Mouse (Mus musculus) urinary bladder, postnatal 25 days (tissue): ENCODE measurements at regions not wholly inside any gene's neighbourhood (a gene's known extent, or its start where the extent isn't known, plus 50 kb on each side); places are given as distances from the start of the nearest gene placed in this dataset.

Experiments
- DNase-seq: peaks from one replicate; pipeline ENCODE4 v3.0.0; 2022; ENCODE audit warnings: low spot score

GRCm38 (mm10) chr9:43387397-43387796 lies 76.7 kb downstream of the Trim29 start:
- DNase-seq = no peak

GRCm38 (mm10) chr9:43389491-43390083 lies 78.9 kb downstream of the Trim29 start:
- DNase-seq = no peak

GRCm38 (mm10) chr9:43392467-43393064 lies 81.9 kb downstream of the Trim29 start:
- no peak for DNase-seq

DNA sequence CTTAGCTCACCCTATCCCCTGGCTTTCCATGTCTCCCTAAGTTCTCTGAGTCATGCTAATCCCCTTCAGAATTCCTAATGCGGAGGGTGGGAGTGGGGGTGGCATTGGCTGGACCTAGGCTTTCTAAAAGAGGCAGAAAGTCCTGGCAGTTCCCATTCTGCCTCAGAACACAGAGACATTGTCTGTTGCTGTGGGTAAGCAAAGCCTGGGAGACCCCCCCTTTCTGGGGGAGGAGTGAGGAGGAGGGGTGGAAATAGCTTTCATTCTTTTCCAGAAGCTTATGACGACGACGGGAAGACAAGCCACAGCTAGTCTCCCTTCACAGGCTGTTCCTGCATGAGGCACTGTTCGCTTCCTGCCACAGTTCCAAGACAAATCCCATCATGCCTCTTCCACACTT lies 83.6 kb downstream of the Trim29 start:
- DNase-seq = no peak

DNA sequence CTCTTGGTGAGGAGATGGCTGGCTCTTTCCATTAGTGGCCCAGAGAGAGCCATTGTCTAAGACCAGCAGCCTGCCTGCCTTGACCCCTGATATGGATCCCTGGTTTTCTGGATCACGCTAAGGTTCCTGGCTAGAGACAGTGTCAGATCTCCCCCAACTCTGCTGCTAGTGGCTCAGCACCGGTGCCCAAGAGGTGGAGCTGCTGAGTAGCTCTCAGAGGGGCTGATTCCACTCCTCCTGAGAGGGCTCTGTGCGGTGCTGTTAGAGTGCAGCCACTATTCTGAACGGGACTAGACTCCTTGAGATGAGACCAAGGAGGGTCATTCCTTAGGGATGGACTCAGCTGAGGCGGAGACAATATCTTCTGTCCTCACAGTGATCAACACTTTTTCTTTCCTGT lies 84.6 kb downstream of the Trim29 start:
- no peak for DNase-seq

DNA sequence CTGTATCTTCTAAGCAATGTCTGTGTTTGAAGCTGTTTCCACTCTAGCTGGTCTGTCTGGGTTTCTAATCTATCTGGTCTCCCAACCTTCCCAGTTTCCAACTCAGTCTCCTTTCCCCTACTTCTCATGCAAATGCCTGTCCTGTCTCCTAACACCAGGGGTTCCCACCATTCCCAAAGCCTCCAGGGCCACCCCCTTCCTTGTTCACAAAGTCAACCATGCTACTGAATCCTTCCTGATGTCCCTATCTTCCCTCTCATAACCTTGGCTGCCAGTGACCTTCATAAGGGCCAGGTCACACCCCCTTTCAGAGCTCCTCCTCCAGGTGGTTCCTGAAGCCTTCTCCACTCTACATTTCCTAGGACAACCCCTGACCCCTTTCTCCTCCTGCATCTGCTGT lies 85.9 kb downstream of the Trim29 start:
- no peak for DNase-seq

GRCm38 (mm10) chr9:43408493-43408892 lies 97.8 kb downstream of the Trim29 start:
- DNase-seq = no peak

- DNase-seq = no peak
Measured at GRCm38 (mm10) chr9:43412473-43412872, 101.8 kb downstream of the Trim29 start.

DNA sequence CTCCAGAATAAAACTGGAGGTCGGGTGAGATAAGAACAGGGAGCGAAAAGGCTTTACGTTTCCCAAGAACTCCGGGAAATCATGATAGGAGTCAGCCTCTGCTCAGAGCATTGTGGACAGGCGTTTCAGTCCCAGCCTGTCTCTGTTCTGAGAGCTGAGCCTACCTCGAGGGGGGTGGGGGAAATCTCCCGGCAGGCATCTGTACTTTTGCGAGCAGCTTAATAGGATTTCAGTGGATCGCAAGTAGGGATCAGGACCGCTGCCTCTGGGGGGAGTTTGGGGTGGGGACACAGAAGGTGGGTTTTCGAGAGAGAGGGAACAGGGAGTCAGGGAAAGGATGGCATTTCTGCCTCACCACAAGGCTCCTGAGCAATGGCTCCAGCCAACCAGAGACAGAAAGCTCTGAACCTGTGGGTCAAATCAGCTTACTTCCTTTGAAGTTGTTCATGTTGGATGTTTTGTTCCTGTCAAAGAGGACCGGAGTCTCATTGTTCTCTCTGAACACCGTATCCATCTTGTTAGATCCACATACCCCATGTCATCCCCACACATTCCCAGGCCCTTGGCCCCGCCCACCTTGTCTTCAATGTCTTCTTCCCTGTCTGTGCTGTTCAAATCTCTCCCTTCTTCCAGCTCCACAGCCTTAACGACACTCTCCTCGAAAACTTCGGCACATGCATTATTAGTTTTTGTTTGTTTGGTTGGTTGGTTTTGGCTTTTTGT lies 109.5 kb downstream of the Trim29 start:
- no peak for DNase-seq

DNA sequence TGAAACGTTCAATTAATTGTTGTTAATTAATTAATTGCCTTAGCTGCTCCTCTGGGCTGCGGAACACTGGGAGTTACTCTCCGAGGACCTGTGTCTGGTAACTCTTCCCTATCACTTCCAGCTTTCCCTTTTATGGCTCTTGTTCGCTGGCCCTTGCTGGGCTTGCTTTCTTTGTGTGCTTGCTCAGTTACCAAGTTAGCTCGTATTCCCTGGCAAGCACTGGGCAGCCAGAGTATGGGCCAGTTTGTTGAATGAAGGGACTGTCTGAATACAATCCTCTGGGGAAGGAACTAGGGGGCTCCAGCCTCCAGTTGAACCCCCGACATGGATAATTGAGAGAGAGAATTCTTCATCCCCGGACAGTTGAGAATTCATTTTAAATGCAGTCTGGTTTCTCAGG lies 116.4 kb downstream of the Trim29 start:
- no peak for DNase-seq

- no peak for DNase-seq
Measured at GRCm38 (mm10) chr9:43433953-43434352, 123.3 kb downstream of the Trim29 start.

DNA sequence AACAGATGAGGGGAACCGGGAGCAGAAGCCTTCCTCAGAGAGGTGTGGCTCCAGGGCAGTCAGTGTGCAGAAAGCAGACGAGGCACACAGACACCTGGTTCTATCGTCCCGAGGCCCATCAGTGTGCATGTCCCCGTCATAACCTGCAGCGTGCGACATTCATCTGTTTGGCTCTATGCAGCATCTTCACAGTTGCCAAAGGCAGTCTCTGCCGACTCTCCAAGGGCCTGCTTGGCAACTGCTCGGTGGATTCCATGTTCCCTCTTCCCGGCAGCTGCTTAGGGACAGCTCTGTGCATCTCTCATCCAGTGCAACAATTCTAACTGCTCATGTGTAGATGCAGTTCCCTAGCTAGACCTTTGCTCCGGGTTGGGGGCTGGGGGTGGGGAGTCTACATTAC lies 127.8 kb downstream of the Trim29 start:
- DNase-seq = no peak

GRCm38 (mm10) chr9:43440959-43441510 lies 130.4 kb downstream of the Trim29 start:
- no peak for DNase-seq

DNA sequence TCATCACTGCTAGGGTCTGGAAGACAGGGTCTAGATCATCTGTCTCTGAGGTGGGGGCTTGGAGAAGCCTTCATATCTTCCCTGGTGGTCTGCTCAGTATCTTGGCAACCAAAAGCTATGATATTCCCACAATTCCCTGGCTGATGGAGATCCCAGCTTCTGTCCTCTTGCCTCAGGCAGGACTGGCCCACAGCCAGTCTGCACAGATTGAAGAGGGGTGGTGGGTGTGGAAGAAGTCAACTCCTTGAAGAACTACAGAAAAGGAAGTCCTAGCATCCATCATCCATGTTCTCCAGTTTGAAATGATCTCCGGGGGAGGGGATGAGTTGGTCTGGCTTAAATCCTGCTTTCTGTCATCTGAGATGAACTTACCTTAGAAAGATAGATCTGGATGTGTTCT lies 134.8 kb downstream of the Trim29 start:
- DNase-seq = no peak

DNA sequence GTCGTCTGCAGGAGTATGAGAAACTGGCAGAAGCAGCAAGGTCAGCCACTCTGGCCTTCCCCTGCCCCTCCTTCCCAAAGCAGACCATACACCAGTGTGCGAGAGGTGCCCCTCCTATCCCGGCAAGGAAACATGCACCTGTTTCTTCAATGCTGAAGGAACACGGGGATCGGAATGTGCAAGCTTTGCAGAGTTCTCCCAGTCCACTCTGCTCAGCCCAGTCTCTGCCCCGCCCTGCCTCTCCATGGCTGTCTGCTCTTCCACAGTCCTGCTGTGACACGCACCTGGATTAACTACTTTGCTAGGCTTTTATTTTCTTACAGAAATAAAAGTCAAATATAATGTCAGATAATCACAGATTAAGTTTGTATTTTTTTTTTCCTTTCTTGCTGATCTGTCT lies 136.7 kb downstream of the Trim29 start:
- no peak for DNase-seq

DNA sequence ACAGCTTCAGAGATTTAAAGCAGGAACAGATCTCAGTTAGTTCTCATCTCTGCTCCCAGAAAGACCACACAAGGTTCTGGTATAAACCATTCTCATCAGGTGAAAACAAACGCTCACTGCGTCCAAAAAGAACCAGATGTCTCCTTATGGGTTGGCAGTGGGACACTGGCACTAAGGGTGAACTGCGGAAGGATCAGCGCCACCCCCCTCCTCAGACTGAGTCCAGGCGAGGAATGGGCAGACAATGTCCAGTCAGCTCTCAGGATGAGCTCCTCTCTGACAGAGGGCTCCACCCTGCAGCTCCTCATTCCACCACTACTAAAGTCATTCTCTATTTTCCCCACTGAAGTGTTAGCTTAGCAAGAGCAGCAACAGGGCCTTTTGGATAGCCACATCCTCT lies 138.3 kb downstream of the Trim29 start:
- DNase-seq = no peak

GRCm38 (mm10) chr9:43453953-43454582 lies 143.4 kb downstream of the Trim29 start:
- DNase-seq = no peak

DNA sequence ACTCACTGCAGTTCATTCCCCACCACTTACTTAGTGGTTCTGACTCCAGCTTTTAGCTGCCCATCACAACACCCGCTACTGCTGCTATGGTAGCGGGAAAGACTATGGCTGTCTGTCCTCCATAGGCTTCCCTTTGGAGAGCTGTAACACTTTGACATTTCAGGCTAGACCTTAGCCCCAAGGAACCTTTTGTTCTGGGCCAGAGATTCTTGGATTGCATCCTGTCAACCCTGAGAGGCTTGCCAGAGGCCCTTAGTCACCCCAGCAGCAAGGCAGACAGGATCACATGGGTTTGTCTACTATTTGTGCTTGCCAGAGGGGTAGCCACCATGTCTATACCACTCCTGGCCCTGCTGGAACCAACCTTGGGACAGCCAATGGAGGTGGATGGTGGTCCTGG lies 147.1 kb downstream of the Trim29 start:
- DNase-seq = no peak

- DNase-seq = no peak
Measured at GRCm38 (mm10) chr9:43461131-43461530, 150.5 kb downstream of the Trim29 start.

DNA sequence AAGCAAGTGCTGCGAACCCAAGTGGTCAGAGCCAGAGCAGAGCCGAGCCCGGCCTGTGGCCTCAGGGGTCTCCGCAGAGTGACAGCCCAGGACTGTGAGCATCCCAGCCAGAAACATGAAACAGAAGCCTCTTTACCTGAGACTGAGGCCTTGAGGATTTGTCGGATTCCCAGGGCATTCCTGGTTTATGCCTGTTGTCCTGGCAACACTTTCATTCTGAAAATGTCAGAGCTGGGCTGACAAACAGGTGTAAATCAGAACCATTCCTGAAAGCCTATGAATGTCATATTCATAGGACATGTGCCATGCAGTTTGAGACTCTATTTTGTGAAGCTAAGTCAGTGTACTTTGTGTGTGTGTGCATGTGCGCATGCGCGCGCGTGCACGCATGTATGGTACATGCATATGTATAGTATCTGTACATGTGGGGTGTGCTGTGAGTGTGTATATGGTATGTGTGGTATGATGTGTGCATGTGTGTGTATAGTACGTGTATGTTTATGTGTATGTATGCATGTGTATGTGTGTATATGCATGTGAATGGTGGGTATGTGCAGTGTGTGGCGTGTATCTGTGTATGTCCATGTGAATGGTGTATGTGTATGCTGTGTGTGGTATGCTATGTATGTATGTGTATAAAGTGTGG lies 152.9 kb downstream of the Trim29 start:
- no peak for DNase-seq

DNA sequence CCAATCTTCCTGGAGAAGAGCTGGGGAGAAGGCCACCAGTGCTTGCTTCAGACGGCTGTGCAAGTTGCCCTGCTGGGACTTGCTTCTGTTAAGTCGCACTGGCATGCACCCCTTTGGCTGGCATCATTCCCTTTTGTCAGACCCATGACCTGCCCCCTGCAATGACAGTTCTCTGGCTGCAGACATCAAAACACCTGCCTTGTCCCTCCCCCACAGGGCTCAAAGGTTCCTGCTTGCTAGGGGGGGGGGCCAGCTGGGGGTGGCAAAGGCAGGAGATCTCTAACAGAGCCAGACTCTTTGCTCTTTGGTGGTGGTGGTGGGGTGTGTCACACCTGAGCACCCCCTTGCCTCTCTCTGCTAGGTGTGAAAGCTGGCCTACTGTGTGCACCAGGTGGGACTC lies 154.5 kb downstream of the Trim29 start:
- DNase-seq = no peak

DNA sequence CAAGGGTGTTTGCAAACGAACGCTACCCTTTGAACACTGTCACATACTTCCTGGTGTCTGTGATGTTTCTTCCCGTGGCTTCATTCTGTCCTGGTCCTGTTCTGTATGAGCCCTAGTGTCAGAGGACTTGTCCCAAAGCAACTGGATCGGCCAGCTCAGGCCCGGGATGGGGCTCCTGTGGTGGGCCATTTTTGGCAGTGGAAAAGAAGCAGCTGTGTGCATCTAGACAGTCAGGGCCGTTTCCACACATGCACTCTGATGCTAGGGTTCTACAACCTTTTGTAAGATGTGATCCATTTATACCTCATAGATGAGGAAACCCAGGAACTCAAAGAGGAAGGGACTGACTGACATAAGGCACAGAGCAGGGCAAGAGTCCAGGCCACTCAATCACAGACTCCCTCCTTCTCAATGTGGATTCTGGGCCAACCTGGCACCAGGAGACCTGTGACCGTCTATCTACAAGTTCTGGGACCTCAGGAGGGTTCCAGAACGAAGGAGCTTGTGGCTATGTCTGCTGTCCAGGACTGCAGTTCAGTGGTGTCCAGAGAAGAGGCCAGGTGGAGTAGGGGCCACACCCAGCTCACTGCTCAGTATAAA lies 155.2 kb downstream of the Trim29 start:
- DNase-seq = no peak
